8 mouse cellular contexts compared by ENCODE assay signal in genomic region chr5:8422157-8422931, GRCm38 (mm10). TPM values are rescaled to one million over a fixed set of nuclear protein-coding genes. Genes with fewer than 3 reads are reported as not detected.
DNase-seq lines count a peak whose midpoint lies in the region; ATAC-seq and TF ChIP-seq lines count a peak whose summit lies in the region.

Gene Dbf4 (minus strand): TSS chr5:8422716.
Gene Slc25a40 (plus strand): TSS chr5:8422850.

- ATAC-seq in Patski, result peak; percentile 93
- ATAC-seq in hindbrain, embryonic 12.5 days (ENCODE audit: low FRiP score), result peak; percentile 98

- H3K4me1 ChIP-seq in hindbrain, embryonic 12.5 days, result peaks cover 16% of the 10 kb centered on the region

- no peak for TF ChIP-seq CTCF in Patski (IDR thresholded peaks at IDR 0.05)

- H3K4me2 ChIP-seq in hindbrain, embryonic 12.5 days (replicated peaks), result peak within 1 kb of the TSS; percentile 71

- H3K27me3 ChIP-seq in Patski, result no peaks in the 10 kb centered on the region
- no peaks in the 10 kb centered on the region for H3K27me3 ChIP-seq in hindbrain, embryonic 12.5 days

- CTCF ChIA-PET in Patski (lab: Charles Lee), result interaction anchor here (1.1 to 1.3 kb wide), 2 partner anchors 12 to 16 kb away, joined by 3 read pairs; no protein-coding TSS in a partner anchor

- H3K27ac ChIP-seq in hindbrain, embryonic 12.5 days, result peak within 1 kb of the TSS; percentile 79

- POLR2A ChIA-PET in Patski (lab: Charles Lee), result interaction anchor here (1.2 kb wide), 1 partner anchor 10 kb away, joined by 4 read pairs; no protein-coding TSS in a partner anchor

- under 1% methylated on average over 93 of the region's 93 CpGs for WGBS in hindbrain, embryonic 12.5 days

- in situ Hi-C loops in Patski (cut with MboI; ENCODE audit: low pct_unique_long_range_greater_than_20kb), result no loop called here

- DNase-seq in Patski (ENCODE audit: low read depth, low spot score), result no peak
- DNase-seq in cerebellum, postnatal 10 days, result peak; percentile 96 to 97
- peak; percentile 85 to 90 for DNase-seq in frontal cortex, postnatal 10 days (ENCODE audit: low spot score in 2 of 2)
- DNase-seq in layer of hippocampus, postnatal 10 days (ENCODE audit: low spot score in 2 of 2), result peak; percentile 88 to 93
- DNase-seq in lung, postnatal 10 days, result peak; percentile 93
- DNase-seq in ovary, postnatal 14 days (ENCODE audit: low spot score), result peak; percentile 93
- peak; percentile 87 to 94 for DNase-seq in thymus, postnatal 10 days (ENCODE audit: low spot score in 2 of 2)

- peak within 1 kb of the TSS; percentile 84 for H3K9ac ChIP-seq in hindbrain, embryonic 12.5 days

- H3K36me3 ChIP-seq in hindbrain, embryonic 12.5 days, result peaks cover 7% of the 10 kb centered on the region

- H3K9me3 ChIP-seq in hindbrain, embryonic 12.5 days (replicated peaks), result no peaks in the 10 kb centered on the region

- peak within 1 kb of the TSS; percentile 82 for H3K4me3 ChIP-seq in hindbrain, embryonic 12.5 days

RNA-seq across cellular contexts. Expression of gene Dbf4, which starts in this region (rescaled TPM):
- polyA plus RNA-seq in Patski (2021), result 39.4 TPM
- polyA plus RNA-seq in hindbrain, embryonic 12.5 days (2016; fragmentation: Nextera tagmentation; extraction: Ambion mirVana), result 39.9 and 41.7 TPM in 2 replicates
- total RNA-seq in layer of hippocampus, postnatal 10 days (2021), result 1 to 10 TPM; 5.7 to 6.0 TPM

RNA-seq across cellular contexts. Expression of gene Slc25a40, which starts in this region (rescaled TPM):
- polyA plus RNA-seq in Patski (2021), result 18.8 TPM
- 9.7 and 10.3 TPM in 2 replicates for polyA plus RNA-seq in hindbrain, embryonic 12.5 days (2016; fragmentation: Nextera tagmentation; extraction: Ambion mirVana)
- 10 to 100 TPM; 10.2 to 11.2 TPM for total RNA-seq in layer of hippocampus, postnatal 10 days (2021)
